Mouse (Mus musculus): ENCODE data around the gene Olfr1458.

Olfr1458 gene

DNA sequence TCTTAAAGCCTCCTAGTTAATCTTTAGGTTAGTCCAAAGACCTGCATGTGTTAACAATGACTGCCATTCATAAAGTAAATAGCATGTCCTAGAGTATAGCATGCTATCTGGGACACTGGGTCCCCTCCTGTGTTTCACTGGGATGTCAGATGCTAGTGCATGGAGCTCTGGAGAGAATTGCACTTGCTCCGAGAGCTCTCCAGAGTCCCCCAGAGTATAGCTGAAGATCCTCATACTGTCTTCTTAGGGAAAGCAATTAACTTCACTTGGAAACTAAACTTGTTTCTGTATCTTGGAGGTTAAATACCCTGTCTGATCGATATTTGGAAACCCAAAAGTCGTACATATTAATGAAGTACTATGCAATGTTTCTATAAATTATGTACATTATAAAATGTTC, at the start of gene Olfr1458:
Olfr1458 (minus strand) TSS at position 101 of the 400 bp plus-strand sequence.
- no peak for DNase-seq (ENCODE audit: low spot score)

DNA sequence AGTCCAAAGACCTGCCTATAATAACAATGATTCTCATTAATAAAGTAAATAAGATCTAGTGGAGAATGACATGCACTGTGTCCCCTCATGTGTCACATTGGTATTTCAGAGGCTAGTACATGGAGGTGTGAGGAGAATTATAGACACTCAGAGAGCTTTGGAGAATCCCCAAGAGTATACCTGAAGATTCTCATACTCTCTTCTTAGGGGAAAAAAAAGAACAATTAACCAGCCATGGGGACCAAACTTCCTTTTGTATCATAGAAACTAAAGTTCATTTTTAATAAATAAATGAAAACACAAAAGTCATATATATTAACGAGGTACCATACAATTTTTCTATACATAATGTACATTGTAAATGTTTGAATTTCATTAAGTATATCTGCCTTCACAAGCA, 42.9 kb upstream of the Olfr1458 start, which contains the start of gene Olfr1459:
Olfr1459 (minus strand) TSS at position 101 of the 400 bp plus-strand sequence.
- DNase-seq (ENCODE audit: low spot score) = no peak

DNA sequence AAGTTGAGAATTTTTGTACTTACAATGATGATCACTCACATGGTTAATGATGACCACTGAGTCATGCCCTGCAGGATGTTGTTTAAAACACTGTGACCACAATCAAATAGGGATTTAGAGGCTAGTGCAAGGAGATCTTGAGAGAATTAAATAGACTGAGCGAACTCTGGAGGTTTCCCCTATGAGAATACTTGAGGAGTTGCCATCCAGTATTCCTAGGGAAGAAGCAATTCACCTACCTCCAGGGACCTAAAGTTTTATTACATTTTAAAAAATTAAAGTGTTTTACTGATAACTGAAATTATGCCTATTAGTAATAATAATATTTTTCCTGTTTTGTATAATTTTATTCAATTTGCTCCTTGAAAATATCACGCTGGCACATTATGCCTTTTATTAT, 8.8 kb downstream of the Olfr1458 start, which contains the start of gene Olfr1457:
Olfr1457 (minus strand) TSS at position 101 of the 400 bp plus-strand sequence.
- no peak for DNase-seq (ENCODE audit: low spot score)

DNA sequence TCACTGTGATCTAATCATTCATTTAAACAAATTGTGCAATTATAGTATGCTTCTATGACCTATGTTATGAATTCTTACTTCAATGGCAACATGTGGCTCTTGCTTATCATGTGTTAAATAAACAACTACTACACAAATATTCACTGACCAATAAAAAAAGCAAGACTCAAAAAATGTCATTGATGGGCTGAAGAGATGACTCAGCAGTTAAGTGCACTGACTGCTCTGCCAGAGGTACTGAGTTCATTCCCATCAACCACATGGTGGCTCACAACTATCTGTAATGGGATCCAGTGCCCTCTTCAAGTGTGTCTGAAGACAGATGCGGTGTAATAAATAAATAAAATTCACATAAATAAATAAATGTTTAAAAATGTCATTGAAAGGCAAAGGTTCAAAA, 12.7 kb downstream of the Olfr1458 start:
- DNase-seq (ENCODE audit: low spot score) = no peak

DNA sequence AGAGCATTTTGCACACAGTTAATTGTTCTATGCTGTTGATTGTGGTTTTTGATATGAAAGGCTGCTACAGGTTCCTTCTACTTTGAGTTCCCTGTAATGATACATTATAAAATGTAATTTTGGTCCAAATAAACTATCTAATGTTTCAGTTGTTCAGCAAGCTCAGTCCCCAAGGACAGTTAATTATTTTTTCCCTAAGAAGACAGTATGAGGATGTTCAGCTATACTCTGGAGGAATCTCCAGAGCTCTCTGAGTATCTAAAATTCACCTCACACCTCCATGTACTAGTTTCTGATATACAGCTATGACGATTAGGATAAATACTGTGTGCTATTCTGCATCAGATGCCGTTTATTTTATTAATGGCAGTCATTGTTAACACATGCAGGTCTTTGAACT, 46.3 kb downstream of the Olfr1458 start, which contains the start of gene Olfr1454:
Olfr1454 (plus strand) TSS at position 301 of the 400 bp plus-strand sequence.
- DNase-seq (ENCODE audit: low spot score) = no peak
